Mouse (Mus musculus): ENCODE results near the gene Gm10772. TPM values are rescaled to one million over a fixed set of nuclear protein-coding genes. Genes with fewer than 3 reads are reported as not detected.
"Not testable (repeated sequence)": the region's sequence is repeated elsewhere in the genome, so short reads cannot be mapped to it uniquely, and the experiment has no call there.

Gm10772 gene
- polyA plus RNA-seq (2012; rRNA removed), result not detected in 2 replicates
- not detected in 2 replicates for polyA plus RNA-seq (2014; fragmentation: Nextera tagmentation; extraction: Ambion mirVana)

DNA sequence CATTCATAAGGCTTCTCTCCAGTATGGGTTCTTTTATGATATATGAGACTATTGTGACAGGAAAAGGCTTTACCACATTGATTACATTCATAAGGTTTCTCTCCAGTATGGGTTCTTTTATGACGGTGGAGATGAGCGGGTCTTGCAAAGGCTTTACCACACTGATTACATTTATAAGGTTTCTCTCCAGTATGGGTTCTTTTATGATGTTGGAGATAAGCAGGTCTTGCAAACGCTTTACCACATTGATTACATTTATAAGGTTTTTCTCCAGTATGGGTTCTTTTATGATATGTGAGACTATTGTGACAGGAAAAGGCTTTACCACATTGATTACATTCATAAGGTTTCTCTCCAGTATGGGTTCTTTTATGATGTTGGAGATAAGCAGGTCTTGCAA lies at the start of gene Gm10772:
Gm10772 (minus strand) TSS at position 101 of the 400 bp plus-strand sequence.
- not testable (repeated sequence) for H3K4me2 ChIP-seq (ENCODE audit: low read depth); H3K27me3 ChIP-seq (ENCODE audit: control insufficient read depth, insufficient read depth, low read length); H3K36me3 ChIP-seq (replicated peaks; ENCODE audit: control insufficient read depth, insufficient read depth, low read depth); H3K9ac ChIP-seq (replicated peaks); H3K4me3 ChIP-seq (ENCODE audit: insufficient read depth in 1 of 2, low read depth in 2 of 2, low read length in 2 of 2); DNase-seq (ENCODE audit: low read depth in 3 of 3, low spot score in 3 of 3); H3K27ac ChIP-seq; ATAC-seq (ENCODE audit: insufficient read depth); H3K9me3 ChIP-seq (ENCODE audit: control insufficient read depth, low read length); H3K4me1 ChIP-seq (replicated peaks; ENCODE audit: control insufficient read depth in 2 of 2, insufficient read depth in 2 of 2, low read length in 1 of 2)
- no CpG with 5 or more reads among the region's 3 CpGs for WGBS (ENCODE audit: insufficient replicate concordance)

DNA sequence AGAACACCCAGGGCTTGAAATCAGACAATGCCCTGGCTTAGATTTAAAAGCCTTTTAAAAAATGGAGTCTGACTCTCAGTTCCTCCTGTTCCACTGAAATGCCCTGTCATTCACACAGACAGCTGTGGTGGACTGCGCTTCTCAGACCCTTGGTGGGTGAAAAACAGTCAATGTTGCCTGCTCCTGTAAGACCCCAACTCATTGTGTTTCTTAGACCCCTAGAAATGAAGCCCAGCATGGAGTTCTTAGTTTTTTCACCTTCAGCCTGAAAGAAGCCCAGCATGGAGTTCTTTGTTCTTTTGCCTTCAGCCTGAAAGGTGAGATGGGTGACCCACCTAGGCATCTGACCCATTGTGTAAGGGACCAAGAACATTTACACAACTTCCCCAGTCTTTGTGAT lies 36.5 kb upstream of the Gm10772 start:
- not testable (repeated sequence) for ATAC-seq (ENCODE audit: insufficient read depth); H3K4me1 ChIP-seq (replicated peaks; ENCODE audit: control insufficient read depth in 2 of 2, insufficient read depth in 2 of 2, low read length in 1 of 2); H3K4me3 ChIP-seq (ENCODE audit: insufficient read depth in 1 of 2, low read depth in 2 of 2, low read length in 2 of 2); H3K27ac ChIP-seq; H3K4me2 ChIP-seq (ENCODE audit: low read depth); DNase-seq (ENCODE audit: low read depth in 3 of 3, low spot score in 3 of 3); H3K36me3 ChIP-seq (replicated peaks; ENCODE audit: control insufficient read depth, insufficient read depth, low read depth); H3K9ac ChIP-seq (replicated peaks); H3K27me3 ChIP-seq (ENCODE audit: control insufficient read depth, insufficient read depth, low read length); H3K9me3 ChIP-seq (ENCODE audit: control insufficient read depth, low read length)
- no CpG with 5 or more reads among the region's 1 CpGs for WGBS (ENCODE audit: insufficient replicate concordance)

DNA sequence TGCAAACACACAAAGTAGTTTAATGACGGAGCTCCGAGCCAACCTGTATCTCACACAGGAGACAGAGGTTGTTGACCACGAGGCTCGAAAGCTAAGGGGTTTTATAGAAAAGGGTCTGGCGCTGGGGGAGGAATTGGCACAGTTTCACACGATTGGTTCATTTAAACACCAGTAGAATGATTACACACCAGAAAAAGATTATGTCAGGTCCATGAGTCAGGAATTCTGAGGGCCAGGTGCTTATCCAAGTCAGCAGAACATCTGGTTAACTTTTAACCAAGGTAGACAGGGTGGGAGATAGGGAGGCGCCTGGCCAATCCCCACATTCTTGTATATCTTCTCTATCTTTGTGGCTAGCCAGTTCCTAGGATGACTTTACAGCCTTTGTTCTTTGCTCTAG lies 35.8 kb upstream of the Gm10772 start:
- 47% methylated on average over 4 of the region's 7 CpGs for WGBS (ENCODE audit: insufficient replicate concordance)
- not testable (repeated sequence) for H3K9me3 ChIP-seq (ENCODE audit: control insufficient read depth, low read length); H3K9ac ChIP-seq (replicated peaks); H3K4me1 ChIP-seq (replicated peaks; ENCODE audit: control insufficient read depth in 2 of 2, insufficient read depth in 2 of 2, low read length in 1 of 2); H3K27me3 ChIP-seq (ENCODE audit: control insufficient read depth, insufficient read depth, low read length); DNase-seq (ENCODE audit: low read depth in 3 of 3, low spot score in 3 of 3); ATAC-seq (ENCODE audit: insufficient read depth); H3K4me3 ChIP-seq (ENCODE audit: insufficient read depth in 1 of 2, low read depth in 2 of 2, low read length in 2 of 2); H3K27ac ChIP-seq; H3K36me3 ChIP-seq (replicated peaks; ENCODE audit: control insufficient read depth, insufficient read depth, low read depth); H3K4me2 ChIP-seq (ENCODE audit: low read depth)

GRCm38 (mm10) chr13:66214349-66214748 lies 13.0 kb downstream of the Gm10772 start:
- no peaks in the 10 kb centered on the region for H3K27me3 ChIP-seq (ENCODE audit: control insufficient read depth, insufficient read depth, low read length)
- no peak overlapping the region for H3K27ac ChIP-seq
- H3K4me2 ChIP-seq (ENCODE audit: low read depth), result no peak overlapping the region
- no peak for TF ChIP-seq CTCF (IDR thresholded peaks at IDR 0.05; ENCODE audit: low read depth)
- no CpG with 5 or more reads among the region's 11 CpGs for WGBS (ENCODE audit: insufficient replicate concordance)
- no peak overlapping the region for H3K4me3 ChIP-seq (ENCODE audit: insufficient read depth in 1 of 2, low read depth in 2 of 2, low read length in 2 of 2)
- H3K4me1 ChIP-seq (replicated peaks; ENCODE audit: control insufficient read depth in 2 of 2, insufficient read depth in 2 of 2, low read length in 1 of 2), result no peaks in the 10 kb centered on the region
- H3K9me3 ChIP-seq (ENCODE audit: control insufficient read depth, low read length), result no peaks in the 10 kb centered on the region
- no peak for DNase-seq (ENCODE audit: low read depth in 3 of 3, low spot score in 3 of 3)
- H3K9ac ChIP-seq (replicated peaks), result no peak overlapping the region
- no peaks in the 10 kb centered on the region for H3K36me3 ChIP-seq (replicated peaks; ENCODE audit: control insufficient read depth, insufficient read depth, low read depth)
- ATAC-seq (ENCODE audit: insufficient read depth), result no peak

- H3K9me3 ChIP-seq (ENCODE audit: control insufficient read depth, low read length); H3K4me1 ChIP-seq (replicated peaks; ENCODE audit: control insufficient read depth in 2 of 2, insufficient read depth in 2 of 2, low read length in 1 of 2); H3K4me3 ChIP-seq (ENCODE audit: insufficient read depth in 1 of 2, low read depth in 2 of 2, low read length in 2 of 2); H3K9ac ChIP-seq (replicated peaks); H3K27ac ChIP-seq; ATAC-seq (ENCODE audit: insufficient read depth); H3K27me3 ChIP-seq (ENCODE audit: control insufficient read depth, insufficient read depth, low read length); H3K36me3 ChIP-seq (replicated peaks; ENCODE audit: control insufficient read depth, insufficient read depth, low read depth); H3K4me2 ChIP-seq (ENCODE audit: low read depth); DNase-seq (ENCODE audit: low read depth in 3 of 3, low spot score in 3 of 3): not testable (repeated sequence)
- no CpG with 5 or more reads among the region's 1 CpGs for WGBS (ENCODE audit: insufficient replicate concordance)
Measured at GRCm38 (mm10) chr13:66213811-66214210, 13.6 kb downstream of the Gm10772 start.

DNA sequence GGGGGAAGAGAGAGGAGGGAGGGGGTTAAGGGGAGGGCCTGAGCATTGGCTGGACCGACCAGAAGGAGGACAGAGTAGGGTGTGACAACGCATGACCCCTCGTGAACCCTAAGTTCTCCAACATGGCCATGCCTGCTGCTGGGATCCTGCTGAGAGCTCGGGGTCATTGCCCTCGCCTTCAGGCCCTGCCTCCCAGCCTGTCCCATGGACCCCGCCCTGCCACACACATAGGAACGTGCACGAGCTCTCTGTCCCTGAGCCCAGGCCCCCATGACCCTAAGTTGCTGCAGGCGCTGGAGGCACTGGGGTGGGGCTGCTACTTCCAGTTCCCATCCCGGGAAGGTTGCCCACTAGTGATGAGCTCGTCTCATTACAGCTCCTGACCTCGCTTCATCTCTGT lies 48.2 kb downstream of the Gm10772 start:
- not testable (repeated sequence) for H3K27ac ChIP-seq; ATAC-seq (ENCODE audit: insufficient read depth); H3K27me3 ChIP-seq (ENCODE audit: control insufficient read depth, insufficient read depth, low read length); H3K4me1 ChIP-seq (replicated peaks; ENCODE audit: control insufficient read depth in 2 of 2, insufficient read depth in 2 of 2, low read length in 1 of 2); H3K36me3 ChIP-seq (replicated peaks; ENCODE audit: control insufficient read depth, insufficient read depth, low read depth); H3K4me3 ChIP-seq (ENCODE audit: insufficient read depth in 1 of 2, low read depth in 2 of 2, low read length in 2 of 2); H3K9me3 ChIP-seq (ENCODE audit: control insufficient read depth, low read length); H3K9ac ChIP-seq (replicated peaks); DNase-seq (ENCODE audit: low read depth in 3 of 3, low spot score in 3 of 3); H3K4me2 ChIP-seq (ENCODE audit: low read depth)
- WGBS (ENCODE audit: insufficient replicate concordance), result 54% methylated on average over 4 of the region's 12 CpGs

Other genes with a start within 250 kb of the Gm10772 start
- gene Gm10324, start 108.0 kb downstream of the Gm10772 start, polyA plus RNA-seq (2012; rRNA removed), result not detected in 2 replicates
- gene Gm10324, start 108.0 kb downstream of the Gm10772 start, polyA plus RNA-seq (2014; fragmentation: Nextera tagmentation; extraction: Ambion mirVana), result not detected in 2 replicates
- gene 2410141K09Rik, start 213.5 kb upstream of the Gm10772 start, polyA plus RNA-seq (2012; rRNA removed), result not detected in 2 replicates
- not detected in 2 replicates for gene 2410141K09Rik, start 213.5 kb upstream of the Gm10772 start, polyA plus RNA-seq (2014; fragmentation: Nextera tagmentation; extraction: Ambion mirVana)

Data from liver, embryonic 14.5 days (tissue).